Mouse (Mus musculus): ENCODE data around the gene Rora.

The Rora gene

DNA sequence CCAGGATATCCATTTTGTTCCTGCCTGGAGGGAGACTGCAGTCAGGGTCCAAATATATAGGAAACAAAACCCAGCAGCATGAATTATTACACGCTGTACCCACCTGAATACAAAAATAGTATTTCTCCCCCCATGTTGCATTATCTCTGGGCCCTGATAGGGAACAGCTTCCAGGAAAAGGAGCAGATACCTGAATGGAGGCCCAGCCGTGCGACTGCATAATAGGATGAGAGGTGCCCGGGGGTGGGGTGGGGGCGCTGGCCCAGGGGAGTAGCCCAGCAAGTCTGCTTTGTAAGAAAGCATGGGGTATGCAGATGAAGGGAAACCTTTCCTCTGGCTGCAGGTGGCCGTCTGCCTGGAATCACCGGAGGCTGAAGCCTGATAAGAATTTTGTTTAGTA is 108.1 kb downstream of the Rora start:
- no peak for DNase-seq

DNA sequence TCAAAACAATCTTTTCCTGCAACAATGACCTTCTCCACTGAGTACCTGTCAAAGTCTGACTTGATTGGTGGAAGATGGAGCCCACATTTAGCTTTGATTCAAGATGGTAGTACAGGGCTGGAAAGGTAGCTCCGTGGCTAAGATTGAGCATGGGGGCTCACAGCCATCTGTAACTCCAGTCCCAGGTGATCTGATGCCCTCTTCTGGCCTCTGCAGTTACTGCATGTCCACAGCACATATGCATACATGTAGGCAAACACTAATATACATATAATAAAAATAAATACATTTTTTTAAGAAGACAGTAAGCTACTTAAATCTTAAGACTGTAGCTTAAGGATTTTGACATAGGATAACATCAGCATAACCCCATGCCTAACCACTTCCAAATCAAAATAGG is 112.0 kb downstream of the Rora start:
- no peak for DNase-seq

DNA sequence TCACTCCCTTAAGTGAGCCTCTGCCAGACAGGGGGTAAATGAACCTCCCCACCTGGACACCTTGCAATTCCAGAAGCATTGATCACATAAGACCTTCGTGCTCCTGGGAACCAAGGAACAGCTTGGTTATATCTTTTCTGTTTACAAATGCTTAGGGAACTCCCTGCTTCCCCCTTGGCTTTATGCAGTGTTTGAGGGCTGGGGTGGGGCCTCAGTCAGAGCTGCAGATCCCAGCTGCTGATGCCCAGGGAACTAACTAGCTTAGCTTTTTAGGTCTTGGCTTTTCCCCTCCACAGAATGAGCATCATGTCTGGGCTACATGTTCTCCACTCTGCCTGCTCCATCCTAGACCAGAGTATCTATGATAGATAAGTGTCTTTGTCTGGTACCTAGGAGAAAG is 116.1 kb downstream of the Rora start:
- no peak for DNase-seq

DNA sequence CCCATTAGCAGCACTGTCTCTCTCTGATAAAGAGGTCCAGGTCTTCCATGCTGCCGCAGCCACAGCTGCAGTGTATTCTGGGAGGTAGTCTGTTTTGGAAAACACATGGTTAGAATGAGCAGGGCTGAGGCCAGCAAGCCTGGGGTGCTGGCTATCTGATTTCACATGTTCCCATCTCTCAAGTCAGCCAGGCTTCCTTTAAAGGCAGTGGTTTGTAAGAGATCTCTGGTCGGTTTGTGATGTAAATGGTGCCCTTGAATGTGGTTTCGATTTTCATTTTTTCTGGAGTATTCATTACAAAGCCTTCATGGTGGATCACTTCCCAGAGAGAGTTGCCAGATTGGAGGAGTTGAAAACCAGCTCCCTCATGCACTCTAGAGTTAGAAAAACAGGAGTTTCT is 117.8 kb downstream of the Rora start:
- DNase-seq = no peak

DNA sequence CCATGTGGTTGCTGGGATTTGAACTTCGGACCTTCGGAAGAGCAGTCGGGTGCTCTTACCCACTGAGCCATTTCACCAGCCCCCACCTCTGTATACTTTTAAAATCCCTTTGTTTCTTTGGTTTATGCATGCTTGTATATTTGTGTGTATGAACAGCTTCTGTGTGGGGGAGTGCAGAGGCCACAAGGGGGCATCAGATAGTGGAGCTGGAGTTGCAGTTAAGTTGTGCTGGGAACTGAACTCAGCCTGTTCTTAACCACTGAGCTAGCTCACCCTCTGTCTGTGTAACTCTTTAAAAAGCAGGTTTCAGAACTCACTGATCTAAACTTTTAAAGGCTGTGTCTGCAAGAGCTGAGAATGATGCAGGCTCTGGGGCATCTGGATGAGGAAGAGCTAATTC is 120.2 kb downstream of the Rora start:
- DNase-seq = no peak

DNA sequence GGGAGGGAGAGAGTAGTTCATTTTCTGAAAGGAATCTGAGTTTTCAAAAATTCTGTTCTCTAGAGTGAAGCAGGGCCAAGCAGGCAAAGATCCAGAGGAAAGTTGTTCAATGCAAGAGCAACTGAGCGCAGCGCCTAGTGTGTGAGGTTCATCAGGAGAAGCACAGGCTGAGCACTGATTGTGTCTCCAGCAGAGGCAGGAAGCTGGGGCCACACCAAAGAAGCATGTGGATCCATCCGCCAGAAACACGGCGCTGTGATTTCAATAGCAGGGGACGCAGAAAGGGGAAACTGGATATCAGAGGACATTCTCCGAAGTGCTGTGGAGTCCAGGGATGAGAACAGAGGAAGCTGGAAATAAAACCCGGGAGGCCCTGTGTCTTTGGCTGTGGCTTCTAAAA is 128.4 kb downstream of the Rora start:
- no peak for DNase-seq

DNA sequence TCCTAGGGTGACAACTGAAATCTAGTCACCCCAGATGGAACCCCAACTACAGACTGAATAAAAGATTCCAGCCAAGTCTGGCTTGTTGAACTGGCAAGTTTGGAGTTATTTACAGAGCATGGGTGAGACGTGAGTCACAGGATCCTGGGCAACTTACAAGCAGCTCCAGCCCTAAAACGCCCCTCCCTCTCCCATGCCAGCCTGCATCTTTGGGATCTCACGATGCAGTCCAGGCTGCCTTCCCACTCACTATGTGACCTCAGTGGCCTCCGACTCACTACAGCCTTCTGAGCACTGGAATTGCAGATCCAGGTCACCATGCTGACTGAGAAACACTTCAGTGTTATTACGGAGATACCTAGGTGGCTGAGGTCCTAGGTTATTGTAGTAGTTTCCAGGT is 129.0 kb downstream of the Rora start:
- DNase-seq = no peak

DNA sequence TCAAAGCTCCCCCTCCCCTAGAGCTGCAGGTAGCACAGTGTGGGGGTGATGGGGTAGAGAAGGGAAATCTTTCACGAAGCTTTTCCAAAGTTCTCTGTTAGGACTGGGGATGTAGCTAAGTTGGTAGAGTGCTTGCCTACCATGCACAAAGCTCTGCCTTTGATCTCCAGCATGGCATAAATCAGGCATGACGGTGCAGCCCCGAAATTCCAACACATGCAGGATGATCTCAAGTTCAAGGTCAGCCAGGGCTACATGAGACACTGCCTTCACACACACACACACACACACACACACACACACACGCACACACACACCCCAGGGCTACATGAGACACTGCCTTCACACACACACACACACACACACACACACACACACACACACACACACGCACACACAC is 129.7 kb downstream of the Rora start:
- DNase-seq = no peak

DNA sequence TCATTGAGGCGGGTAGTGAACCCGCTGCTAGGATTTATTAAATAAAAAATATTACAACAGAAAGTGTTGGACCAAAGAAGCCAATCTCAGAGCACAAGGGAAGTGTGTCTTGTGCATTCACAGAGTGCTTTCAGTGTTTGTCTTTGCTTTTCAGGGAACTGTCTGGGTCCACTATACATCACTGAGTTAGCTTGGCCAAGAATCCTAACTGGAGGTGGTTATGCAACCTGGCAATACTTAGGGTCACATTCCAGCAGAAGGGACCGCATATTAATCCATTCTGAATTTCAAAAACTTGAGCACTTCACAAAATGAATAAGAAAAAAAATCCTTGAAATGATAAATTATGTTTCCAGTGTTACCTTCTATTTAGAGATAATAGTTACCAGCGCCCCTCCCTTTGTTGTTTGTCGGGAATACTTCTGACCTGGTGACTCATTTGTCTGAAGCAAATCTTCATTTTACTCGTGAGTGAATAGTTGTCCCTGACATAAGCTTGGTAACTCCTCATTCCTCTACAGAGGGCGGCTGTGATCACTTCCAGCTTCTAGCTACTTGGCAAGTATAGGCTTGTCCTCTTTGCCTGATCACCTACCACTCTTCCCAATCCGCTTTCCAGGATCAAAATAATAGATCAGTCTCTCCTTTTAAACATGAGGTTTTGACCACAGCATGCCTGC is 133.2 kb downstream of the Rora start:
- DNase-seq = no peak

DNA sequence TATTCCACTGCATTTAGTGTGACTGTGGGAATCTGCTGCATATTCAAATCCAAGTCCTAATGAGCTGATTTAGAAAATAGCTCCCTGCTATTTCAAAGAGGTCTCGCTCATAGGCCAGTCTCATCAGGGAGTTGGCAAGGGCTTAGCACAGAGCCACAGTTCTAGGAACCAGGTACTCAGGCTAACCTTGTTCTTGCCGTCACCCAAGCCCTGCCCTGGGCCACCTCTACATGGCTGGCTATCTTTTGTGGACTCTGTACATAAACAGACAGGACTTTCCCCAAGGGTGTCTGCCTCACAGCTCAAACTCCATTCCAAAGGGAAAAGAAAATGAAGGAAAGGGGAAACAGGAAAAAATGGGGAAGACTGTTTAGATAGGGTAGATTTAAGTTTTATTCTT is 134.1 kb downstream of the Rora start:
- no peak for DNase-seq

DNA sequence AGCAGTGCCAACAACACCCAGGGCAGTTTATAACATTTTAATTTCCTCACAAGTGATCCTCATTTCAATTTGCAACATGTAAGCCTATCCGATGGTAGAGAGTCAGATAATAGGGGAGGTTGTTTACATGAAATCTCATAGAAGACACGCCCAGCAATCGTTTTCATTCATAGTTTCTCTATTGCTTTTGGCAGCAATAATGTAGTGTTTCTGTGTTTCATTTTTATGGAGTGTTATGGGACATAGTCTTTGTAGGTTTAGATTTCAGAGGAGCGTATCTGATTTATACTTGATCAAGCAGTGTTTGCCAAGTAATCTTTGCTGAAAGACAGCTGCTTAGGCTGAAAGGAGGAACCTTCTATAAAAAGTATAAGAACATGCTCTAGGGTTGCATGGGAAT is 137.3 kb downstream of the Rora start:
- DNase-seq = no peak

DNA sequence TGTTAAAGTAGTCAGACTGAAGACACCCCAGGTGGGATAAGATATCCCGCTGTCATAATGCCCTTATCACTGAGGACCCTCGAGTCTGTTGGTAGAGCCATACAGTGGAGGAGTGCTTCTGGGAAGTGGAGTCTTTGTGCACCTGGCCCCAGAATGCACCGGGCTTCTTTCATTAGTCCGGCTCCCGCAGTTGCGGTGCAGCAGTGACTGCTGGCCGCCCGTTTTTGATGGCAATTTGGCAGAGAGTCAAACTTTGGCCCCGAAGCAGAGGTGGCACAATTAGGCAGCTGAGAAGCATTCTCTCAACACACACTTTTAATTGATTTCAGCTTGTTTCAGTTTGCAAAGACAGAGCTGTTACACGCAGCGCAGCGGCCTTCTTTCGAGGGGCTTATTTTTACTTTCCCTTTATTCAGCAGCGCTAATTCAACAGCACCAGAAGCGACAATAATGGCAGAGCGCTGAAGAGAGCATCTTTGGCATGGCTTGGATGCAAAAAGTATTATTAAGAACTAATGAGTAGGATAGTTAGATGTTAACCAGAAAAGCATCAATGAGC is 138.5 kb downstream of the Rora start:
- no peak for DNase-seq

DNA sequence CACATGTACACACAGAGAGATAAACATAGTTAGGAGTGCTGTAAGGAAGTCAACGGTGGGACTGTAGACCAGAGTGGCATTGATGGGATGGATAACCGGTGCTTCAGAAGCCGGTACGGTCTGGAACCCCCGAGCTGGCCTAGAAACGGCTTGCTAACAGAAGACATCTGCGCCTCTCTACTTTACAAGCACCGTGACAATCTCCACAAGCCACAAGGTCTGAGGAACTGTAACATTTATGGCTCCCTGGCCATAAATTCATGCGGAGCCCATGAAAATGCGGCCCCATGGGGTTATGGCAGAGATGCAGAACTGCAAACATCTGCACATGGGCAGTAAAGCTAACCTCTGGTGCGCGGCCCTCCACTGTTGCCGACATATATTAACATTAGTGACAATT is 141.7 kb downstream of the Rora start:
- no peak for DNase-seq

DNA sequence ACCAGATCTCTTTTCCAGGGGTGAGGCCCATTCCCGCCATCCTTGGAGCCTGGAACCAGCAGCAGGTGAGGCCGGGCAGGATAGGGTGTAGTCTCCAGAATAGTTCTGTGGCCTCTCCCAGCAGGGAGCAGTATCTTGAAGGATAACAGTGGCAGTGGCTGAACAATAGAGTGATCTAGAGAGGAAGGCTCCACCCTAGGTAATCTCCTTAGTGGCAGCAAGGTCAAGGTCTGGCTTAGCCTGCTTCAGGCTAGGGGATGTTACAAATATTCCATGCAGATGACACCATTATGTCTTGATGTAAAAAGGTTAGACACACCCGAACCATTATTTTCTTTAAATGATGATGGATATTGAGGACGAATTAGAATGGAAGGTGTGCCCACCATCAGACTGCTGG is 144.6 kb downstream of the Rora start:
- no peak for DNase-seq

DNA sequence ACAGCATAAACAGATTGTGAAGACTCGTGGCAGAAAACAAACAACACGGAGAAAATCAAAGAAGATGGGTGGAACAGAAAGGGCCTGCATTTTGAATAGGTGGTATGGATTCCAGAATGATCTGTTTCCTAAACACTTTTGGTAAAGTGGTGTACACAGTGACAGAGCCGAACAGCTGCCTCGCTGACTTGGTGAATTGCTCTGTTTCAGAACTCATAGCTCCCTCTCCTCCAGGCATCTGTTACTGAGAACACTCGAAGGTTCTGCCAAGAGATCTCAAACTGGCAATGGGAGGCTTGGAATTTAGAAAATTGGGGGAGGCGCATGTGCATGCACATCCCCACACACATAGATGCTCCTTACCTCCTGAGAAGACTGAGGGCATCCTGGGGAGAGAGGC is 145.5 kb downstream of the Rora start:
- no peak for DNase-seq

DNA sequence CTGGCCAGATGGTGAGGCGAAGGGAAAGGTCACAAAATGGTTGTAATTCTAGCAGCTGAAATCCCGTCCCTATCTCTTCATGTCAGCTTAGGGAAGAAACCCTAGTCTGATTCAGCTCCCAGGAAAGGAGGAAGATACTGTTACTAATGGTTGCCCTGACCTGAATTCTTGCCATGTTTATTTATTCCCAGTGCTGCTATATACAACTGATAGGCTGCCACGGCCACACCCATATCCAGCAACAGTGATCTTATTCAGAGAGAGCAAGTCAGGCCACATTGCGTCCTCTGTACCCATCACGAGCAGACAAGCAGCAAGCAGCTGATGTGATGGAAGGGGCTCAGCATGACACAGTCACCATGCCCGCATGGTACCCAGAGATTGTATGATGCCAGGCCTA is 150.6 kb downstream of the Rora start:
- DNase-seq = no peak

DNA sequence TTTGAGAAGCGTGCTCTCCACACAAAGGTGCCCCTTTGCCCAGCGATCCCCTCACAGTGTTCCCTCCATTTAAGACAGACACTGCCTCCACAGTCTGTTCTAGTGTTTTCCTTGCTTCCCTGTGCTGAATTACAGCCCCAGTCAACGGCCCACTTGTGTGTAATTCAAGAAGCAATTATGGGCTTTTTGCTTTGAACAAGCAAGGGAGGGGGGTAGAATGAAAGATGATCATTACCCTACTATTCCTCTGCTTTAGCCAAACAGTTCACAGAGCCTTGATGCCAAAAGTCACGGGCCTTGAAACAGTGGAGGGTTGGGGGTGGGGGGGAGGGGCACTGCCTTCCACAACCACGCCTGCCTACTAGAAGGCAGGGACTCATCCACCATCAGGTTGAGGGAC is 152.2 kb downstream of the Rora start:
- no peak for DNase-seq

DNA sequence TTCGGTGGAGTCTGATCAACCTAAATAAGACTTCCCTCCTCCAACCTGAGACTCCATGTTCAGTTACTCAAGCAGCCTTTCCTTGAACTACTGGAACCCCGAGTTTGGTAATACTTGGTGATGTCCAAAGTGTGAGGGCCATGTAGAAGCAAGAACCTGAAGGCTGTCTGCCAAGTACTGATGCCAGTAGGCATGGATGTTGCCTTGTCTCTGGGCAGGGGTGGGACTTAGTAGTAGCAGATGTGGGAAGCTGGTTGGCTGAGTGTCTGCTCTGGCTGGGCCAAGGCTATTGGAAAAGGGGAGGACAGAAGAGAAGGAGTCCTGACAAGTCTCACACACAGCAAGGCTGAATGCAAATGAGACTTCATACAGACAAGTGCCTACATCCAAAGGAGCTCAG is 154.1 kb downstream of the Rora start:
- no peak for DNase-seq

DNA sequence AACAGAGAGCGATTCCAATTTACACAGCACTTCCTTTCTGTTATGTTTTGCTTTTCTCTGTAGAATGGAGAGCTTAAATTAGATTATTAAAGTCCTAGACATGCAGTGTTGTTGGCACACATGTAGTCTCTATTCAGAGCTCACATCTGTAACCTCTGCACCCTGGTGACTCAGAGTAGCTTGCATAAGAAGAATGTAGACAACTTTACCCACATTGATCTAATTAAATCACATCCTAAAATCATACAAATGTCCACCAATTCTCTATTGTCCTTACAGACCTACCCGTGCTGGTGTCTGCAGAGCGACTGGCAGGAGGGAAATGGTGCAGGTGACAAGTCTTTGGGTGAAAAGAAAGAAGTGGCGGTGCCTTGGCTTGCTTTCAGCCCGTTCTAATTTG is 155.9 kb downstream of the Rora start:
- DNase-seq = no peak

DNA sequence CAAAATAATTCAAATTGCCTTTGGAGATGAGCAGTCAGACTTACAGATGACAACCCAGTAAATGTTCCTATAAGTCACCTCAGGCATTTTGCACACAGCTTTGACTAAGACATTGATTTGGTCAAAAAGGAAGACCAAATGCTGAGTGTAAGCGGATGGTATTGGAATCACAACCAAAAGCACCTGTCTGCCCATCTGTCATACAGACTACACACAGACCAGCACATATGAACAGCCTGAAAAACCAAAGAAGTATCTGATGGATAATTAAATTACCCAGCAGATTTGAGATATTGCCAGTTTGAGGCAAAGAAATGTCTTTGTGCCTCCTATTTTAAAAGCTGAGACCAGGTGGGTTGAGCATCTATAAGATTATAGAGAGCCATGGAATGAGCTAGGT is 161.1 kb downstream of the Rora start:
- DNase-seq = no peak

DNA sequence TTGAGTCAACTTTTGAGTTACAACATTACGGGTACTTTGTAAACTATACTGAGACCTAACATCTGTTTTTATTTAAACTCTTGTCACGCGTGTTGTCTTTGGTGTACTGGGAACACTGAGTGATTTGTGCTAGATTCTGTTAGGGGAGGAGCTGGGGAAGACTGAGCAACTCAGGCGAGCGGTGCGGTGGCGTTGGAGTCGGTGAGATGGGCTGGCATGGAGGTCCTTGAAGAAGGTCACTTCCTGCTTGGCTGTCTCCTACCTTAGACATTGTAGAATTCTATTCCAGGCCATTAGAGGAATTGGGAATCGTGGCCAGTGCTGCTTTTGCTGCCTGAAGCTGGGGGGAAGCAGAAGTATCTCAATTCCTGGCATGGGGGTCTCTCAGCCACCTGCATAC is 162.3 kb downstream of the Rora start:
- no peak for DNase-seq

DNA sequence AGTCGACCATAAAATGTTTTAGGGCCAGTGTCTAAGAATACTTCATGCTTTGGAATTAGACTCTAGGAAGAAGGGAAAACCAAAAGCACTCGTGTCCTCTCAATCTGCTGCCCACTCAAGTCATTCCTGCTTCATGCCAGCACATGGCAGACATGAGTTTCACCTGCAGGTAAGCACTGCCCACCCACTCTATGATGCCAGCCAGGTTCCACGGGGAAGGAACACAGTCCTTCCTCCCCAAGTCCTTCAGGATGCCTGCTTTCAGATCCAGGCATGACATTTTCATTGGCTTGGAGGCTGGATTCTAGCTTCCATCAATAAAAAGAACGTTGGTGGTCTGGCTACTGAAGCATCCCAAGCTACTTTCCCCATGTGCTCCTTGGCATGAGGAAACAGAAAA is 166.4 kb downstream of the Rora start:
- DNase-seq = no peak

DNA sequence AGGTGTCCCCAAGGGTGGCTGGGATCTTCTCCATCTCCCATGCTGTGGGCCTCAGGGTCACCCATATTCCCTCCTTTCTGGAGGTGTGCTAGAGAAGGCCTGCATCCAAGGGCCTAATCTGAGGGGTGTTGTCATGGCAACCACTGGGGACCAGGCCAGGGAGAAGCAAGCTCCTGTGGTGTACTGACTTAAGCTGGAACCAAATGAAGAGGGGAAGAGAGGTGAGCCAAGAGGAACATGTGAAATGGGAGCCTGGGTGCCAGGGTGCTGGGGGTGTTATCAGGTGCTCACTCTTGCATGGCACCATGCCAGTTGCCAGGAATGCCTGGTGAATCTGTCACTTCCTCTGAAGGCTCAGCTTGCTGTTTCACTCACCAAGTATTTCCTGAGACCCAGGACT is 166.9 kb downstream of the Rora start:
- no peak for DNase-seq

DNA sequence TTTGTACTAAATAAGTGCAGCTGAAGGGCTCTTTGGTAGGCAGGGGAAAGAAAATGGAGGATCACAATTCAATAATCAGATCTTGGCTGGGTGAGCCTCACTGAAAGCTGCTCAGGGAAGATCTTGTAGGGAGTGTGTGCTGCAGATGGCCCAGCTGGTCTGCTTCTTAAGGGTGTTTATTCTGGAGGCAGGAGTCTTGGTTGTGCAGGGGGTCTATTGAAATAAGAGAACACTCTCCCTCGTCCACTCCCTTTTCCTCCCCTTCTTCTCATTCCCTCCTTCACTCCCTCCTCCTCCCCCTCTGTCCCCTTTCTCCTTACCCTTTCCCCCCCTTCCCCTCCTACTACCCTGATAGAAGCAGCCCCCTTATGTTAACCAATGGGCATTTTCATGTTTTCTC is 167.8 kb downstream of the Rora start:
- DNase-seq = no peak

DNA sequence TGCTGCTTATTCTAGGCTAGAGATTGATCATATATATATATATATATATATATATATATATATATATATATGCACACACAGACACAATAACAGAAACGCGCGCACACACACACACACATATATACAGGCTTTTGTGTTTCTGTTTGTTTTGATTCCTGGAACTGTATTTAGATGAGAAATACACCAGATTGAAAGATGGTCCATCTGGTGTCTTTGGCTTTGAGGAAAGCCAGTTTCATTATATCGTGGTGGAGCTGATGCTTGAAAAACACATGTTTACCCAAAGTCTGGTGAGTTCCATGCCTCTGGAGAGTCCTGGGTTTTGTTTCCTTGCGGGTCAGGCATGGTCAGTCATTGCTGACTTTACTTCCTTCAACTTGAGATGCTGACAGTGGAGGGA is 169.7 kb downstream of the Rora start:
- no peak for DNase-seq

DNA sequence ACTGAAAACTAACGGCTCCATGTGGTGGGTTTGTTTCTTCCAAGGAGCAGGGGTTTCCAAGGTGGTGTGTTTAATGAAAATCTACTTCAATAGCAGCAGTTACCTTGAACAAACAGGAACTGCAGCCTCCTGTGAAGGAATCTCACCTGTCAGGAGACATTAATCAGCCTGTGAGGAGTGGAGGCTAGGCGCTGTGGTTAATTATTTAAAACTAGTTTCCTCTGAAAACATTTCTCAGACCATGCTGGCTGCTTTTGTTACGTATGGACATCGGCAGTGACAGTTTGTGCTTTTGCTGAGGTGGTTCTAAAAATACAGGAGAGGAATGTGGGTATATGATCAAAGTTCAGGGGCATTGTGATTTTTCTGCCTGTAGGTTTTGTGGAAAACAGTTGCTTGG is 171.5 kb downstream of the Rora start:
- DNase-seq = no peak

All from thymus, adult 18-20 months (tissue).